Mouse (Mus musculus) hindbrain, embryonic 12.5 days (tissue): ENCODE data around the gene Trim38. TPM values are rescaled to one million over a fixed set of nuclear protein-coding genes. Genes with fewer than 3 reads are reported as not detected.
"Not testable (repeated sequence)": the region's sequence is repeated elsewhere in the genome, so short reads cannot be mapped to it uniquely, and the experiment has no call there.

ENCODE experiments used
- ATAC-seq: fragments of 200-750 bp; cut with Nextera tagmentation; 2 replicates; pipeline ENCODE4 v1.8.0; 2017; ENCODE audit warnings: moderate TSS enrichment; ENCODE audit not compliant: low FRiP score
- H3K27ac ChIP-seq: fragments of 300-500 bp; sonication (generic); 2 replicates; pipeline ENCODE4 v1.5.1; 2016; ENCODE audit warnings: mild to moderate bottlenecking
- H3K27me3 ChIP-seq: fragments of 300-500 bp; sonication (generic); 2 replicates; pipeline ENCODE4 v1.6.1; 2016; ENCODE audit warnings: mild to moderate bottlenecking
- H3K36me3 ChIP-seq: fragments of 300-500 bp; sonication (generic); 2 replicates; pipeline ENCODE4 v1.6.1; 2016; ENCODE audit warnings: mild to moderate bottlenecking
- H3K4me1 ChIP-seq: fragments of 300-500 bp; sonication (generic); 2 replicates; pipeline ENCODE4 v1.6.1; 2016
- H3K4me2 ChIP-seq: fragments of 300-500 bp; sonication (generic); replicated peaks from 2 replicates; pipeline ENCODE4 v1.6.1; 2016; ENCODE audit warnings: mild to moderate bottlenecking
- H3K4me3 ChIP-seq: fragments of 300-500 bp; sonication (generic); 2 replicates; pipeline ENCODE4 v1.5.1; 2016; ENCODE audit warnings: mild to moderate bottlenecking
- H3K9ac ChIP-seq: fragments of 300-500 bp; sonication (generic); 2 replicates; pipeline ENCODE4 v1.6.1; 2016; ENCODE audit warnings: mild to moderate bottlenecking, moderate library complexity
- H3K9me3 ChIP-seq: fragments of 300-500 bp; sonication (generic); replicated peaks from 2 replicates; pipeline ENCODE4 v1.6.1; 2016; ENCODE audit warnings: mild to moderate bottlenecking
- WGBS: fragments of 180-500 bp; shearing (Covaris S2); methylation state at CpG from one replicate; pipeline ENCODE4 v1.1.7; 2016; 5-methylcytosine and 5-hydroxymethylcytosine counted together
- polyA plus RNA-seq: library from polyadenylated mRNA; unstranded; fragments of >200 nt; fragmentation: Nextera tagmentation; extraction: Ambion mirVana; gene quantifications from 2 replicates; pipeline ENCODE4 v1.2.1, GENCODE M21; 2016

The Trim38 gene
- polyA plus RNA-seq = not detected in 2 replicates

DNA sequence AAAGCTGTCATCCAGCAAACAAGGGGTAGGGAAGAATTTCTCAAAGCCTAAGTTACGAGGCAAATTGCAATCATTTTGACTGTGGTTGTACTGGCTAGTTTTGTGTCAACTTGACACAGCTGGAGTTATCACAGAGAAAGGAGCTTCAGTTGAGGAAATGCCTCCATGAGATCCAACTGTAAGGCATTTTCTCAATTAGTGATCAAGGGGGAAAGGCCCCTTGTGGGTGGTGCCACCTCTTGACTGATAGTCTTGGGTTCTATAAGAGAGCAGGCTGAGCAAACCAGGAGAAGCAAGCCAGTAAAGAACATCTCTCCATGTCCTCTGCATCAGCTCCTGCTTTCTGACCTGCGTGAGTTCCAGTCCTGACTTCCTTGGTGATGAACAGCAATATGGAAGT, at the start of gene Trim38:
Trim38 (plus strand) TSS at position 301 of the 400 bp plus-strand sequence.
- not testable (repeated sequence) for H3K4me2 ChIP-seq, H3K36me3 ChIP-seq, H3K4me1 ChIP-seq, H3K27me3 ChIP-seq, ATAC-seq, H3K27ac ChIP-seq, H3K9me3 ChIP-seq, H3K4me3 ChIP-seq, H3K9ac ChIP-seq
- WGBS = 84% methylated on average over 2 of the region's 2 CpGs

DNA sequence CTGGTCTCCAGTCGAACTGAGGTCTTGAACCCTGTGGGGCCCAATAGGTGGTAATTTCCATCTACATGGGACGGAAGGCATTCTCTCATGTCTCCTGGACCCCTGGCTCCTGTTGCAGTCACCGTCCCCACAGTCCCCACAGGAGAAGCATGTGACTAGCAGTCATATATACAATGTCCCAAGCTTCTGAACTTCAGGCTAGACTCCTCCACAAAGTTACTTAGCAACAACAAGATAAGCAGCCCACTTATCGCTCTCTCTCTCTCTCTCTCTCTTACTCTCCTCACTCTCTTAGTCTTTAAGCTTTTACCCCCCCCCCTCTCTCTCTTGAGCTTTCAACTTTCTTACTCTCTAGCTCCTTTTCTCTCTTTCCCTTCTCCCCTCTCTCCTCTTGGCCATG, 45.5 kb upstream of the Trim38 start:
- Histone ChIP-seq H3K9ac (no peak overlapping the region), H3K4me2 (no peak overlapping the region), H3K36me3 (no peaks in the 10 kb centered on the region), H3K27ac (no peak overlapping the region), H3K27me3 (no peaks in the 10 kb centered on the region), H3K9me3 (no peaks in the 10 kb centered on the region), H3K4me1 (no peaks in the 10 kb centered on the region), H3K4me3 (no peak overlapping the region)
- WGBS = 83% methylated on average over 4 of the region's 4 CpGs
- no peak for ATAC-seq

DNA sequence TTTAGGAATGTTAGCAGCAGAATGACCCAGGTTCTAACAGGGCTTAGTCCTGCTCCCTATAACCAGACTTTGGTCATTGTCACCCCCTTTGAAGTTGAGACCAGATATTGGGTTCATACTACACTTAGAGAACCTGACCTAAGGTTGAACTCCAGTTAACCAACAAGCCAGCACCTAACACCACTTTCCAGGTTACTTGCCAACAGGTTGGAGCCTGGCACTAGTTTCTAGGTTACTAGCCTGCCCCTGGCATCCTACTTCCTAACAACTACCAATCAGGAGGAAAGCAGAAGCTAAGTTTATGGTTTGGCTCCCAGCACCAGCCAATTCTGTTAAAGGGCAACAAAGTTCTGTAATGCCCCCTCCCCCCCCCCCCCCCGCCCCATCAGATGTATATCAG, 44.5 kb upstream of the Trim38 start:
- H3K9ac ChIP-seq = no peak overlapping the region
- no peak for ATAC-seq
- no CpG with 5 or more reads among the region's 1 CpGs for WGBS
- no peak overlapping the region for H3K27ac ChIP-seq
- H3K9me3 ChIP-seq = no peaks in the 10 kb centered on the region
- no peak overlapping the region for H3K4me2 ChIP-seq
- no peaks in the 10 kb centered on the region for H3K4me1 ChIP-seq
- H3K36me3 ChIP-seq = no peaks in the 10 kb centered on the region
- H3K27me3 ChIP-seq = no peaks in the 10 kb centered on the region
- no peak overlapping the region for H3K4me3 ChIP-seq

DNA sequence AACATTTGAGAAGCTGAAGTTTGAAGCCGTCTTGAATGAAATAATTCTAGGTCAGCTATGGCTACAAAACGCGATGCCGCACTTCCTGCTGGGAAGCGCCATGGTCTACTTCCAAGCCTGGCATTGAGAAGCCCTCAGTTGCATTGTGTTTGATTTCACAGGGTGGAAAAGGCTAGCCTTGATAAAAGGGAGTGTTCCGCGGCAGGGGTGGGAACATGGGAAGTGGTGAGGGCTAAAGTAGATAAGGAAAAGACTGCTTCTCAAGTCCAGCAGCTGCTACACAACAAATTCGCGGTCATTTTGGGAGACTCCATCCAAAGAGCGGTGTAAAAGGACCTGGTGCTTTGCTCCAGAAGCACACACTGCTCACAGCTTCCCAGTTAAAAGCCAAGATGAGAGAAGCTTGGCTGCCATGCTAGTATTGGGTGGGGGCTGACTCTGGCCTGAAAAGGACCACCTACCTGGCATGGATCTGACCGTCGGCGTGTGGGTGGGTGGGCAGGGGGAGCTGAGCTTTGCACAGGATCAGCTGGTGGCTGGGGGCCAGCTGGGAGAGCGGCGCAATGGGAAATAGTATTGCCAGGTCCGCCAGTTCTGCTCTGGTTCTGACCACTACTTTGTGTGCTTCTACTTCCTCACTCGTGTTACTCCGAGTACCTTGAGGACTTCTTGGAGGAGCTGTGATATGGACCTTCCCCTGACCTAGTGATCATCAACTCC, 41.1 kb upstream of the Trim38 start:
- no peaks in the 10 kb centered on the region for H3K36me3 ChIP-seq
- 88% methylated on average over 18 of the region's 18 CpGs for WGBS
- H3K9ac ChIP-seq = no peak overlapping the region
- H3K27ac ChIP-seq = no peak overlapping the region
- ATAC-seq = no peak
- no peaks in the 10 kb centered on the region for H3K27me3 ChIP-seq
- H3K4me1 ChIP-seq = no peaks in the 10 kb centered on the region
- no peaks in the 10 kb centered on the region for H3K9me3 ChIP-seq
- no peak overlapping the region for H3K4me3 ChIP-seq
- H3K4me2 ChIP-seq = no peak overlapping the region

DNA sequence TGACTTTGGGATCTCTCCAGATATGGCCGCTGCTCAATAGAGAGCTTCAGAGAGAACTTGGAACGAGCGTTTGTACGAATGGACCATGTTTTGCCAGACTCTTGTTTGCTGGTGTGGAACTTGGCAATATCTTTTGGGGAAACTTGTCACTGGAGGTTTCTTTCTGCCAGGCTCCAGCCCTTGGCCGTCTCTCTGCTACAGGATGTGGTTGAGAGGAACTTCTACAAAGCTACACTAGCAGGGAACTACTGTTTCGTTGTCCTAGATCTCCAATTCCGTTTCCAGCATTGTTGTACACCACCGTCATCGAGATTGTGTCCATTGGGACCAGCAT, 40.6 kb upstream of the Trim38 start:
- WGBS = 94% methylated on average over 9 of the region's 9 CpGs
- Histone ChIP-seq H3K36me3 (no peaks in the 10 kb centered on the region), H3K9me3 (no peaks in the 10 kb centered on the region), H3K9ac (no peak overlapping the region), H3K4me2 (no peak overlapping the region), H3K27me3 (no peaks in the 10 kb centered on the region), H3K4me3 (no peak overlapping the region), H3K4me1 (no peaks in the 10 kb centered on the region), H3K27ac (no peak overlapping the region)
- ATAC-seq = no peak

DNA sequence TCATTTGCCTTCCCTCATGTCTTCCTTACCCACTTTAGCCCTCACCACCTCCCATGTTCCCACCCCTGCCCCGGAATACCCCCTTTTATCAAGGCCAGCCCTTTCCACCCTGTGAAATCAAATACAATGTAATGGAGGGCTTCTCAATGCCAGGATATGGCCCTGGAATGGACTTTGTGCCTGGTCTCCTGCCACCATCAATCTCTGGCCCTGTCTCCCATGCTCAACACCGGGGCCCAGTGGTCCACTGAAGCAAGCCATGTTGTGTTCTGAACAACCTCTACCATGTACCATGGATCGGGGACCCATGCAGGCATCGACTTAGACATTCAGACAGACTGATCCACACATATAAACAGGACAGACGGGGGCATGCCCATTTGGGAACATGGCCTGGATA, 40.0 kb upstream of the Trim38 start:
- no peaks in the 10 kb centered on the region for H3K36me3 ChIP-seq
- H3K9me3 ChIP-seq = no peaks in the 10 kb centered on the region
- no peaks in the 10 kb centered on the region for H3K4me1 ChIP-seq
- no peak for ATAC-seq
- no peak overlapping the region for H3K27ac ChIP-seq
- 90% methylated on average over 5 of the region's 5 CpGs for WGBS
- H3K27me3 ChIP-seq = no peaks in the 10 kb centered on the region
- H3K9ac ChIP-seq = no peak overlapping the region
- H3K4me2 ChIP-seq = no peak overlapping the region
- no peak overlapping the region for H3K4me3 ChIP-seq

DNA sequence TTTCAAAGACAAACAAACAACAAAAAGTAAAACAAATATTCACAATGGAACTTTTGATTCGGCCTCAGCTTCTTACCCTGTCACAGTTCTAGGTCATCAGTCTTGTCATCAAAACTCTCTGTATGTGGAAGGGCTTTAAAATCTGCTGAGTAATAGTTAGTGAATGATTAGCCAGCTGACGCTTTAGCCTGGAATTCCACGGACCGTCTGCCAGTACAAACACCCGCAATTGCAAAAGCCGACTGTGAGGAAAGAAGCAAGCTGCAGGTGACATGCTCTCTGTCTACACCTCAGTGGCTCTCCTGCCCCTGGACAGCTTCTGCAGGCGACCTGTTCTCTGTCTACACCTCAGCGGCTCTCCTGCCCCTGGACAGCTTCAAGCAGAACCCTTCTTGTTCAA, 39.2 kb upstream of the Trim38 start:
- Histone ChIP-seq H3K4me2 (no peak overlapping the region), H3K36me3 (no peaks in the 10 kb centered on the region), H3K9me3 (no peaks in the 10 kb centered on the region), H3K27ac (no peak overlapping the region), H3K4me3 (no peak overlapping the region), H3K9ac (no peak overlapping the region), H3K4me1 (no peaks in the 10 kb centered on the region), H3K27me3 (no peaks in the 10 kb centered on the region)
- WGBS = 35% methylated on average over 8 of the region's 8 CpGs
- ATAC-seq = no peak

DNA sequence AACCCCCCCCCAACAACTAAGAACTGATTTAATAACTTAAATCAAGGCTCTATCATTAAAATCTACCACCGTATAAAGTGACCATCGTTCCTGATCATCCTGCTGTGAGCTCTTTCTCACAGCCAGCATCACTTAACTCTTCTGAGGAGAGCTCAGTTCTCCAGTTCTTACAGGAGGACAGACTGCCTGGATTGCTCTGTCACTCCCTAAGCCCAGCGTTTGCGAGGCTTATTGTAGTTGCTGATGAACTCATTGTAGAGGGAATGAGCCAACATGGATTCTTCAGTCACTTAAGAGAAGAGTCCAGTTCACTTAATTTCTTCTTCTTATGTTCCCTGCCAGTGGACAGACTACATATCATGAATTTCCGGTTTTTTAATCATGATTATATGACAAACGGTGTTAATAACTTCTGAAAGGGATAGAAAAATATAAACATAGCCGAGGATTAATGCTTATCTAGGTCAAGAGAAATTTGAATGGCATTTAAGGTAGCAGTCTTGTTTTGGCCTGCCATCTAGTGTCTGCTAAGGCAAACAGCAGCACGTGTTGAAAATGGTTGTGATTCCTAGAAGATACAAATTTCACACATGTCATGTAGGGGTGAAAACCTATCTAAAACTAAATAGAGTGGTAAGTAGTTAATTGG, 37.4 kb upstream of the Trim38 start:
- Histone ChIP-seq H3K9ac (no peak overlapping the region), H3K27ac (no peak overlapping the region)

DNA sequence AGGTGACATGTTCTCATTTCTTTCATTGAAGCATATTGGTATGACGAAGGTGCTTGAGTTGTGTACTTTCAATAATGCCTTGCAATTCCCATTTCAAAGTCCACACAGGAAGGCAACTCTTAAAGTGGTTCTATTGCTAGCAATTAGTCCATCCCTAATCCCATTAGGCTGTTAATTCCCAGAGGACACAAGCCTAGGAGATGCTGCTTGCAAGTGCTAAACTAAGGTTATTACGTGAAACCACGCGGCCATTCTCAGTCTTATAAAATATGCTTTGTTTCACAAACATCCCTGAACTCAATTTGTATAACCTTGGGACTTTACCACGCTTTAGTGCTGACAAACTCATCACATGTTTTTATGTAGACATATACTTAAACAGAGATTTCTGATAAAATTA, 32.6 kb upstream of the Trim38 start:
- H3K4me2 ChIP-seq = no peak overlapping the region
- no peak for ATAC-seq
- H3K9me3 ChIP-seq = no peaks in the 10 kb centered on the region
- no peak overlapping the region for H3K9ac ChIP-seq
- H3K4me3 ChIP-seq = no peak overlapping the region
- WGBS = 91% methylated on average over 5 of the region's 5 CpGs
- H3K27me3 ChIP-seq = no peaks in the 10 kb centered on the region
- peaks cover 13% of the 10 kb centered on the region for H3K4me1 ChIP-seq
- no peaks in the 10 kb centered on the region for H3K36me3 ChIP-seq
- no peak overlapping the region for H3K27ac ChIP-seq

More for the DNA sequence above, 37.4 kb upstream of the Trim38 start:
- Histone ChIP-seq H3K27me3 (no peaks in the 10 kb centered on the region), H3K36me3 (no peaks in the 10 kb centered on the region), H3K4me1 (no peaks in the 10 kb centered on the region), H3K4me2 (no peak overlapping the region), H3K4me3 (no peak overlapping the region), H3K9me3 (no peaks in the 10 kb centered on the region)
- WGBS = 27% methylated on average over 8 of the region's 8 CpGs
- ATAC-seq = no peak

DNA sequence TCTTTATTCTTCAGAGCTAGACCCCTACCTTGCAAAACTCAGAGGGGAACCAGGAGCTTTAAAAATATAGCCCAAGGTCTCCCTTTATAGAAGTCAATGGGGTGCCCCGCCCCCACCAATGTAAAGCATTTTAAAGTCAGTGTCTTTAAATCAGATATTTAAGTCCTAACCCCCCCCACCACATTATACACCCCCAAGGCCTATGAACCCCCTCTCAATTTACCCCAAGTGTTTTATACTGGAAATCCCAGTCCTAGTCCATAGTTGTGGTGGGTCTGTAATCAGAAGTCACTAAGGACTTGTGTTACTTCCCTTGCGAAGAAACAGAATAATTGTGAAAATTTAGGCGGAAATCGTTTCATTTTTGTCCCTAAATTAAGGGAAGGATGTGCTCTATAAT, 31.7 kb upstream of the Trim38 start:
- WGBS = 26% methylated on average over 4 of the region's 4 CpGs
- no peaks in the 10 kb centered on the region for H3K36me3 ChIP-seq
- peak overlapping the region; percentile 82 for H3K9ac ChIP-seq
- peaks cover 13% of the 10 kb centered on the region for H3K4me1 ChIP-seq
- peak overlapping the region; percentile 53 for H3K4me3 ChIP-seq
- ATAC-seq = no peak
- peak overlapping the region; percentile 94 for H3K27ac ChIP-seq
- no peaks in the 10 kb centered on the region for H3K27me3 ChIP-seq
- H3K4me2 ChIP-seq = peak overlapping the region; percentile 99
- H3K9me3 ChIP-seq = no peaks in the 10 kb centered on the region

DNA sequence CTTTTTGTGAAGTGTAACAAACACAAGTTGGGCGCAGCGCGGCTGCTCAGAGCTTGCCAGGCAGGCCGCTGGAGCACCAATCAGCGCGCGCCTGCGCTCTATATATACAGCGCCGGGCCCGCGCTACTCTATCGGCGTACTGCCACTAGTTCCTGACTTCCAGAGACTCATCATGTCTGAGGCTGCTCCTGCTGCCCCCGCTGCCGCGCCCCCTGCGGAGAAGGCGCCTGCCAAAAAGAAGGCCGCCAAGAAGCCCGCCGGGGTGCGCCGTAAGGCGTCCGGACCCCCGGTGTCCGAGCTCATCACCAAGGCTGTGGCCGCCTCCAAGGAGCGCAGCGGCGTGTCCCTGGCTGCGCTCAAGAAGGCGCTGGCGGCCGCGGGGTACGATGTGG, 31.0 kb upstream of the Trim38 start, which contains the start of gene Hist1h1c:
Hist1h1c (plus strand) TSS at position 132 of the 392 bp plus-strand sequence.
- Histone ChIP-seq H3K9me3 (no peaks in the 10 kb centered on the region), H3K9ac (peak within 1 kb of the TSS; percentile 82), H3K4me2 (peak within 1 kb of the TSS; percentile 99), H3K27ac (peak within 1 kb of the TSS; percentile 94), H3K4me3 (peak within 1 kb of the TSS; percentile 53), H3K27me3 (no peaks in the 10 kb centered on the region), H3K36me3 (no peaks in the 10 kb centered on the region), H3K4me1 (peaks cover 13% of the 10 kb centered on the region)
- under 1% methylated on average over 38 of the region's 38 CpGs for WGBS
- peak; percentile 97 for ATAC-seq

DNA sequence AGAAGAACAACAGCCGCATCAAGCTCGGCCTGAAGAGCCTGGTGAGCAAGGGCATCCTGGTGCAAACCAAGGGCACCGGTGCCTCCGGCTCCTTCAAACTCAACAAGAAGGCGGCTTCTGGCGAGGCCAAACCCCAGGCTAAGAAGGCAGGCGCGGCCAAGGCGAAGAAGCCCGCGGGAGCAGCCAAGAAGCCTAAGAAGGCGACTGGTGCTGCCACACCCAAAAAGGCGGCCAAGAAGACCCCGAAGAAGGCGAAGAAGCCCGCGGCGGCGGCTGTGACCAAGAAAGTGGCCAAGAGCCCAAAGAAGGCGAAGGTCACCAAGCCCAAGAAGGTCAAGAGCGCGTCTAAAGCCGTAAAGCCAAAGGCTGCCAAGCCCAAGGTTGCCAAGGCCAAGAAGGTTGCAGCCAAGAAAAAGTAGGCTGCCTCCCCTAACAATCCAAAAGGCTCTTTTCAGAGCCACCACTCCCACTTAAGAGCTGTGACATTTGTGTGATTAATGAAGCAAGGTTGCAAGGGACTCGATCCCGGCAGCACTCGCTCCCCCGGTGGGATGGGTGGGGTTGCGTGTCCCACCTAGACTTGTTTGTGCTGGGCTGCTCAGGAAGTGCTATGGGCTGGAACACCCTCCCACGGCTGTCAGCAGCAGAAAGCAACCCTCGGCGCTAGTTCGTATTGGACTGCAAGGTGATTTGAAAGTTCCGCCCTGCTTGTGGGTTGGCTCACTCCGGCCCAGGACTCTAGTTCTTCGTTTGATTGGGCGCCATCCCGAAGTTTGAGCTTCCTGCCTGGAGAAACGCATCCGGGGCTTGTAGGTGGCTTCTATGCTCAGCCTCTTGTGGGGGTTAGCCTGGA, 30.4 kb upstream of the Trim38 start:
- H3K27ac ChIP-seq = peak overlapping the region; percentile 94
- no peaks in the 10 kb centered on the region for H3K36me3 ChIP-seq
- peaks cover 13% of the 10 kb centered on the region for H3K4me1 ChIP-seq
- peak overlapping the region; percentile 53 for H3K4me3 ChIP-seq
- H3K27me3 ChIP-seq = no peaks in the 10 kb centered on the region
- peak overlapping the region; percentile 99 for H3K4me2 ChIP-seq
- H3K9me3 ChIP-seq = no peaks in the 10 kb centered on the region
- peak; percentile 86 for ATAC-seq
- WGBS = under 1% methylated on average over 39 of the region's 39 CpGs
- H3K9ac ChIP-seq = peak overlapping the region; percentile 82
